Mouse (Mus musculus) cortical plate, adult 2 months (tissue): ENCODE results near the gene Zfp69.

Experiments used
- CTCF ChIP-seq: fragments of 200-500 bp; IDR thresholded peaks from 2 replicates; pipeline ENCODE4 v1.5.1; 2011; ENCODE audit warnings: mild to moderate bottlenecking, control low read depth, low read length; ENCODE audit not compliant: insufficient read depth; ENCODE audit errors: extremely low read depth
- POLR2A ChIP-seq: fragments of 200-500 bp; IDR thresholded peaks from 2 replicates; pipeline ENCODE4 v1.6.1; 2011; ENCODE audit warnings: mild to moderate bottlenecking, low read length, control low read depth; ENCODE audit not compliant: insufficient read depth; ENCODE audit errors: extremely low read depth

- no peak for TF ChIP-seq CTCF
- TF ChIP-seq POLR2A, result no peak
Observed at GRCm38 (mm10) chr4:120952163-120952562, 664 bp upstream of the Zfp69 start.
